Mouse (Mus musculus) gonadal fat pad, adult 2 months (tissue): ENCODE measurements around the gene Col5a1. TPM values are rescaled to one million over a fixed set of nuclear protein-coding genes. Genes with fewer than 3 reads are reported as not detected.

Source experiments
- DNase-seq: peaks from one replicate; pipeline ENCODE4 v3.0.0-alpha.2; 2012; ENCODE audit warnings: low read depth
- polyA plus RNA-seq: library from polyadenylated mRNA; depleted of rRNA; stranded (reverse); fragments of >200 nt; gene quantifications from 2 replicates; pipeline ENCODE4 v1.2.3, GENCODE M21; 2012

The Col5a1 gene
- polyA plus RNA-seq, 1 experiment = 39.3 TPM

GRCm38 (mm10) chr2:28034011-28034710 lies 147.9 kb downstream of the Col5a1 start:
- DNase-seq = peak; percentile 57

- DNase-seq = no peak
Measured at GRCm38 (mm10) chr2:28036788-28037187, 150.6 kb downstream of the Col5a1 start.

- peak; percentile 51 for DNase-seq
Measured at GRCm38 (mm10) chr2:28037505-28038390, 151.5 kb downstream of the Col5a1 start.

GRCm38 (mm10) chr2:28038391-28039096 lies 152.3 kb downstream of the Col5a1 start:
- DNase-seq = peak; percentile 64

- DNase-seq = no peak
Measured at GRCm38 (mm10) chr2:28039647-28040325, 153.6 kb downstream of the Col5a1 start.

GRCm38 (mm10) chr2:28040466-28040865 lies 154.2 kb downstream of the Col5a1 start:
- DNase-seq = no peak

GRCm38 (mm10) chr2:28044920-28045598 lies 158.8 kb downstream of the Col5a1 start:
- DNase-seq = no peak

- no peak for DNase-seq
Measured at GRCm38 (mm10) chr2:28046311-28046710, 160.1 kb downstream of the Col5a1 start.

GRCm38 (mm10) chr2:28047092-28047491 lies 160.9 kb downstream of the Col5a1 start:
- no peak for DNase-seq

- no peak for DNase-seq
Measured at GRCm38 (mm10) chr2:28059922-28060321, 173.7 kb downstream of the Col5a1 start.

- no peak for DNase-seq
Measured at GRCm38 (mm10) chr2:28063711-28064338, 177.6 kb downstream of the Col5a1 start.

- no peak for DNase-seq
Measured at GRCm38 (mm10) chr2:28064339-28065080, 178.3 kb downstream of the Col5a1 start.

- no peak for DNase-seq
Measured at GRCm38 (mm10) chr2:28065081-28065651, 178.9 kb downstream of the Col5a1 start.

GRCm38 (mm10) chr2:28066686-28067085 lies 180.5 kb downstream of the Col5a1 start:
- DNase-seq = no peak

- peak; percentile 54 for DNase-seq
Measured at GRCm38 (mm10) chr2:28067175-28067574, 180.9 kb downstream of the Col5a1 start.

- DNase-seq = no peak
Measured at GRCm38 (mm10) chr2:28067821-28068536, 181.8 kb downstream of the Col5a1 start.

GRCm38 (mm10) chr2:28068537-28068878 lies 182.3 kb downstream of the Col5a1 start:
- no peak for DNase-seq

- DNase-seq = no peak
Measured at GRCm38 (mm10) chr2:28075616-28076187, 189.5 kb downstream of the Col5a1 start.

- no peak for DNase-seq
Measured at GRCm38 (mm10) chr2:28084768-28085167, 198.5 kb downstream of the Col5a1 start, which contains the start of gene Fcnb. Fcnb (minus strand) TSS chr2:28084885.
